Mouse (Mus musculus): ENCODE data around the gene Grik3.

Gene Grik3

DNA sequence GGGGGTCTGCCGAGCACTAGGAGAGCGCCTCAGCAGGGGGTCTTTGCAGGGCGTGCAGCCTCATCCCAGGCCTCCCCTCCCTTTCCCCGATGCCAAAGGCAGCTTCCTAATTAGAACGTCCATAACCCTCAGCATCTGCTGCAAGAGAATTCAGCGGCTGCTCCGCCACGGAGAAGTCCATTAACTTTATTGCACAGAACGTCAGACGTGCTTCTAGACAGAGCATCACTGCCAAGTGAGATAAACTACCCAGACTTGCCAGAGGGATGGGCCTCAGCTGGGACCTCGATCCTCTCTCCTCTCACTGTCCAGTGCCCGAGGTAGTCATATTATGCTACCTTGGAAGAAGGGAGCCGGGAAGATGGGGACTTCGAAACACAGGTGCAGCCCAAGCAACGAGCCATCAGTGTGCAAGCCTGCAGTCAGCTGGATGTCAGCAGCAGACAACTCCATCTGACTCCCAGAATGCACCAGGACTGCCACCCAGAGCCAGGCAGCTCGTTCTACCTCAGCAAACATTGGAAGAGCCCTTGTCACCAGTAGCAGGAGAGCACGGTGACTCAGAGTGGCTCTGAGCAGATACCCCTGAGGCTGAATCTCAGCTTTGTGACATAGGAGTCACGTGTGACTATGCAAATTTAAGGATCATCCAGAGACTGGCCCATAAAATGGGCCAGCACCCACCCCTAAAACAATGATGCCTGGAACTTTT is 228.1 kb downstream of the Grik3 start:
- no peak for DNase-seq (ENCODE audit: low spot score in 2 of 2)

DNA sequence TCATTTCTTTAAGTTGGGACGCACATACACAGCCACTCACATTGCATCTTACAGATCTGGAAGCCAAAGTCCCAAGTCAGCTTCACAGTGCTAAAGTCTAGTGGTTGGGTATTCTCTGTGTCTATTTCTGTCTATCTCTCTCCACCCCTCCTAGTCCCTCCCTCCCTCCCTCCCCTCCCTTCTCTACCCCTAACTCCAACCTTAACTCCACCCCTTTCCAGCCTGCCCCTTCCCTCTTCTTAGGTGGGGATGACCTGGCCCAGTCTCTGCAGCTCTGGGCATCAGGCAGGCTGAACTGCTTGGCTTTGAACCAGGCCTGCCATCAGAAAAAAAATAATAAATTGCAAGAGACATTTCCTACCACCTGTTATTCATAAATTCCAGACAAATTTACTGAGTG is 235.7 kb downstream of the Grik3 start:
- no peak for DNase-seq (ENCODE audit: low spot score in 2 of 2)

DNA sequence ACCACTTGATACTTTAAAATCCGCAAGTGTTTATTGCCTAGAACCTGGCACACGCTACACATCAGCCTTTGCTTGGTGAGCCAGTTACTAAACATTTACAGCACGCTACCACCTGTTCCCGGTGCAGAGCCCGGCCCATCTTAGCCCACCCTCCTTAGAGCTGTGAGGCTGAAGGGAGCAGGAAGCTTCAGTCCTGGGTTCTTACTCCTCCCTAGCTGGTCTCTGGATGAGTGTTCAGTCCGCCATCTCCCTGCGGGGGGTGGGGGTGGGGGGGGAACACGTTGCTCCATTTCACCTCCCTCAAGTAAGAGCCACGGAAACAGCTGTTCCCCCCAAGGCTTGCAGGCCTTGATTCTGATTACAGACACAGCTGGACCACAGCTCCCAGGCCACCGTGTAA is 236.5 kb downstream of the Grik3 start:
- DNase-seq (ENCODE audit: low spot score in 2 of 2) = no peak

GRCm38 (mm10) chr4:125727626-125728025 is 237.1 kb downstream of the Grik3 start:
- no peak for DNase-seq (ENCODE audit: low spot score in 2 of 2)

DNA sequence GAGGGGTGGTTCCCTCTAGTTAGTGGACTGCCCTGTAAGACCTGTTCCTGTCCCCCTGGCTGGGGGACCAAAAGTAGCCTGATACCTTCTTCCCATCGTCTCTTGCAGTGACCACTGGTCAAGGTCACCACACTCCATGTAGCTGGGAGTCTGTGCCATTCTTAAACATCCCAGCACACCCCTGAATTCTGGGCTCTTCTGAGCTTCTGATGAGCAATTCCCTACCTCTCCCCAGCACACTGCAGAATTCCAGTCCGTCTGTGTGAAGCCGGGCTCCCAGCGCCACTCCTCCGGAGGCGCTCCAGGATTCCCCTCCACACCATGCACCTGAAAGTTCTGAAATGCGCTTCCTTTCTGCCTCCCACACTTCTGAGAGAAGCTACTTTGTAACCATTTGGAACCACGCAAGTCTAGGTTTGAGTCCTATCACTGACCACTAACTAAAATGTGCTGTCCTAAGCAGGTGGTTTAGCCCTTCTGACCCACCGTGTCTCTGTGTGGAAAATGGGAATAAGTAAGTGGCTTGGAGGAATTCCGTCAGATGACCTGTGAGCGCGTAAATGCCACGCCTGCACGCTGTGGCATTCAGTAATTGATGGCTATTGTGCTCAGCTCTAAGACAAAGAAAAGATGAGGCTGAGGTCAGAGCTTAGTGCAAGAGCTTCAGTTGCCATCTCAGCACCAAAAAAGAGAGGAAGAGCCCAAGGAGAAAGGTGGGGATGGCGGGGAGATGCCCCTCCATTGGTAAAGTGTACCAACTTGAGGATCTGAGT is 237.8 kb downstream of the Grik3 start:
- no peak for DNase-seq (ENCODE audit: low spot score in 2 of 2)

DNA sequence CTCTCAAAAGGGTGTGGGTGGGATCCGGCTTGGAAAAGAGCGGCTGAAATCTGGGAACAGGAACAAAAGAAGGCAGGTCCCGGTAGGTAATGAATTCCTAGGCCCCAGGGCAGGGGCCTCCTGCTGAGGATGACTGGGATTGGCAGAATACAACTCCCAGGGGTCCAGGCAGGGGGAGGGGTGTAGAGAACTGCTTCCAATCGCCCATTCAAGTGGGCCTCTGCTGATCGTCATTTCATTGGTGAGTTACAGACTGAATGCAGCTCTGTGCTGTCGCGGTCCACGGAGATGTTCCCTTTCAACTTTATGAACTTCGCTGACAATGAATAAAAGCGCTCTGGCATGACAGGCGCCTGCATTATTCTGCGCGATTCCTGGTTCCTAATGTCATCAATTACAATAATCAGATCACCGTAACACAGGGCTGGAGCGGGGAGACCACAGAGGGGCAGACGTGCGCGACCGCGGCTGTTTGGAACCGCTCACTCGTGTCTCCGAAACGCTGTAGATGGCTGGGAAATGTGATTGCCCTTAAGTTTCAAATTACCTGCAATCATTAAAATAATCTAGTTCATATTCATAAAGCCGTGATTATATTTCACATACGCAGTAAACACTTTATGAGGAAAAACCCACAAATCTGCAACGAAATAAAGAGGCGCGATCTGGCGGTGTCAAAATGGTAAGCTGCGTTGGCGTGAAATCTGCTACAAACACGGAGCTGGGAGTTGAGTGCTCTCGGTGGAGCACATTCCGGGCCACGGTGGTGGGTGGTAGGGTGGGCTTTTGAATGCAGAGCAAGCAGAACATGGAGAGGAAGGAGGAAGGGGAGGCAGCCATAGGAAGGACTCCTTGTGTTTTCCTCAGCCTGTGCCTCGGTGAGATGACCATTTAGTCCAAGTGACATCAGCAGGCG is 239.1 kb downstream of the Grik3 start:
- no peak for DNase-seq (ENCODE audit: low spot score in 2 of 2)

DNA sequence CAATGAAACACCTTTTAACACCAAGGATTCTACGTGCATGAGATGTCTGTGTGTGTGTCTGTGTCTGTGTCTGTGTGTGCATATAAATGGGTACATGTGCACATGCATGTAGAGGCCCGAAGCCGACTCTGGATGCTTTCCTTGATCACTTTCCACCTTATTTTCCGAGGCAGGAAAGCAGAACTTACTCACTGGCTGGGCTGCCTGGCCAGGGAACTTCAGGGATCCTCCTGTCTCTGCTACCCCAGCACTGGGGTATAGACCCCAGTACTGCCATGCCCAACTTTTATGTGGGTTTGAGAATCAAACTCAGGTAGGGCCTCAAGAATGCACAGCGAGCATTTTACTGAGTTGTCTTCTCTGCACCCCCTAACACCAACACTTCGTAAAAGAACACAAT is 240.3 kb downstream of the Grik3 start:
- DNase-seq (ENCODE audit: low spot score in 2 of 2) = no peak

DNA sequence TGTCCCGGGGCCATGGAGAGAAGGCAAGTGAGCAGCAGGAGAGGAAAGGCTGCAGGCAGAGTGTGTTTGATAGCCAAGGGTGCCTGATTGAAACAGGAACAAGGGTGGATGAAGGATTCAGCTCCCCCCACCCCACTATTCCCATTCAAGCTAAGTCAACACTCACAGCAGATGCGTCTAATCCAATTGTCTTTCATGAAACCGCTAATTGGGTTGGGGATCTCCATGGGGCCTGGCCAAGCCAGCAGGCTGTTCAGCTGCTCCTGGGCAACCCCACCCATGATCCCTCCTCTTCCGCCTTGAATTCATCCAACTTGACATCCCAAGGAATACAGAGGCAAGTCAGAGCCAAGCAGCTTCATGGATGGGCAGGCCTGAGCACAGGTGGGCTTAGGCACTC is 246.3 kb downstream of the Grik3 start:
- no peak for DNase-seq (ENCODE audit: low spot score in 2 of 2)

GRCm38 (mm10) chr4:125738825-125739224 is 248.3 kb downstream of the Grik3 start:
- DNase-seq (ENCODE audit: low spot score in 2 of 2) = no peak

- no peak for DNase-seq (ENCODE audit: low spot score in 2 of 2)
These were observed 251.7 kb downstream of the Grik3 start for GRCm38 (mm10) chr4:125742162-125742571.

DNA sequence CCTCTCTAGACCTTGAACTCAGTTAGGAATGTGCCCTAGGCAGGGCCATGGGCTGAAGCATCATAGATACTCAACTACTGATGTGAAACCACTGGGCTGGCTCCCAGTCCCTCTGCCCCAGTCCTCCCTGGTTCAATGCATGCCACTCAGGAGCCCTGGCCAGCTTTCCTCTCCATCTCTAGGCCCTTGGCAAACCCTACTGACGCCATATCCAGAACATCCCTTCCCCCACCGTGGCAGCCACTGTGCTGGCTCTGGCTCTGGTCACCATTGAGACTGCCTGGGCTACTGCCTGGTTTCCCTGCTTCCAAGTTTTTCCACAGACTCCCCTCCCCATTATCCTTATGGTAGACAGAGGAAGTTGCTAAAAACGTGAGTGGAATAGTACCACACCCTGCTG is 255.4 kb downstream of the Grik3 start:
- DNase-seq (ENCODE audit: low spot score in 2 of 2) = no peak

DNA sequence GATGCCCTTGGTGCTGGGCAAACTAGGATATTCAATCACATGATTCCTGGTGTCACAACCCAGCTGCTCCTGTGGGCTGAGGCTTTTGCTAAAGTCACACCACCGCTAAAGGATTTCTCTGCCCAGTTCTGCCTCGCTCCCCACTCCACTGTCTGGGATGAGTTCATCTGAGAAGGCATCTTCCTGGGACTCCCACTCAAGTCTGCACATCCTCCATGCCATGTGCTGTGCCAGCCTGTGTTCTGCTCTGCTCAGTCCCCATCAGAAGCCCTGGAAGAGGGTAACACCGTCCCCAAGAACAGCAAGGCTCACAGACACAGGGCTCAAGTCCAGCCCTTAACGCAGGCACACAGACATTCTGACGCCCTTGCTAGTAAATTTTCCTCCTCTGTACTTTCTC is 265.9 kb downstream of the Grik3 start:
- no peak for DNase-seq (ENCODE audit: low spot score in 2 of 2)

GRCm38 (mm10) chr4:125760326-125760725 is 269.8 kb downstream of the Grik3 start:
- no peak for DNase-seq (ENCODE audit: low spot score in 2 of 2)

DNA sequence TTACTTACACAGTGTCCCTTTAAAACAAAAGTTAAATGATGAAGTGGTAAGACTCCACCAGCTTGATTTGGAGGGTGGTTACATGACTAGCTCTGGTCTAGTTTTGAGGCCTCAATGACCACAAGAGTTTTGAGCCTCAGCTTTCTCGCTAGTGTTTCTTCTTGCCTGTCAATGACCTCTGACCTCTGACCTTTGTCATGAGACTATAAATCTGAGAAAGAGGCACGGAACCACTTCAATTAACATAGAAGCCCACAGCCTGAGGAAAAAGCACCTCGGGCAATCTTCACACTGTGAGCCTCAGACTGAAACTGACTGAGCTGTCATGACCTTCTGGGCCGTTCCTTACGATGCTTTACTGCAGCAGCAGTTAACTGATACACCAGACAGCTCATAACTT is 272.6 kb downstream of the Grik3 start:
- no peak for DNase-seq (ENCODE audit: low spot score in 2 of 2)

All from spleen, postnatal 4 days (tissue).